Mouse (Mus musculus) intestine, postnatal 0 days (tissue): ENCODE measurements around the gene Naaladl1. TPM values are rescaled to one million over a fixed set of nuclear protein-coding genes. Genes with fewer than 3 reads are reported as not detected.

ENCODE experiments used
- ATAC-seq: fragments of 200-750 bp; cut with Nextera tagmentation; 2 replicates; pipeline ENCODE4 v1.8.0; 2017; ENCODE audit warnings: mild to moderate bottlenecking, moderate TSS enrichment, moderate library complexity
- H3K27ac ChIP-seq: fragments of 300-500 bp; sonication (generic); 2 replicates; pipeline ENCODE4 v1.5.1; 2014; ENCODE audit warnings: mild to moderate bottlenecking, low read depth, low read length, moderate library complexity
- H3K27me3 ChIP-seq: fragments of 300-500 bp; sonication (generic); replicated peaks from 2 replicates; pipeline ENCODE4 v1.6.1; 2014; ENCODE audit warnings: low read length, mixed read lengths; ENCODE audit not compliant: control insufficient read depth, insufficient read depth
- H3K36me3 ChIP-seq: fragments of 300-500 bp; sonication (generic); 2 replicates; pipeline ENCODE4 v1.6.1; 2014; ENCODE audit warnings: mild to moderate bottlenecking, moderate library complexity; ENCODE audit not compliant: control insufficient read depth, insufficient read depth
- H3K4me1 ChIP-seq: fragments of 300-500 bp; sonication (generic); replicated peaks from 2 replicates; pipeline ENCODE4 v1.6.1; 2014; ENCODE audit warnings: antibody characterized with exemption, low read length, mixed read lengths; ENCODE audit not compliant: control insufficient read depth, insufficient read depth
- H3K4me2 ChIP-seq: fragments of 300-500 bp; sonication (generic); replicated peaks from 2 replicates; pipeline ENCODE4 v1.6.1; 2014; ENCODE audit warnings: low read depth, mild to moderate bottlenecking, moderate library complexity
- H3K4me3 ChIP-seq: fragments of 300-500 bp; sonication (generic); 2 replicates; pipeline ENCODE4 v1.5.1; 2014; ENCODE audit warnings: low read depth, low read length
- H3K9ac ChIP-seq: fragments of 300-500 bp; sonication (generic); 2 replicates; pipeline ENCODE4 v1.6.1; 2014; ENCODE audit warnings: mild to moderate bottlenecking, low read depth, low read length
- H3K9me3 ChIP-seq: fragments of 300-500 bp; sonication (generic); 2 replicates; pipeline ENCODE4 v1.6.1; 2016; ENCODE audit warnings: mixed run types; ENCODE audit not compliant: control insufficient read depth
- CTCF ChIP-seq: sonication (generic); IDR thresholded peaks from 2 replicates; pipeline ENCODE4 v1.5.1; 2016; ENCODE audit warnings: low read depth, mild to moderate bottlenecking, control low read depth, antibody characterized with exemption, moderate library complexity
- WGBS: fragments of 180-500 bp; shearing (Covaris S2); extraction: QIAGEN DNeasy Blood & Tissue Kit; methylation state at CpG from one replicate; pipeline ENCODE4 v1.1.7; 2014; 5-methylcytosine and 5-hydroxymethylcytosine counted together
- polyA plus RNA-seq: library from polyadenylated mRNA; unstranded; fragments of >200 nt; fragmentation: Nextera tagmentation; extraction: Ambion mirVana; gene quantifications from 2 replicates; pipeline ENCODE4 v1.2.1, GENCODE M21; 2015

Gene Naaladl1
- polyA plus RNA-seq, 1 experiment from 2014 or later: 273 TPM

DNA sequence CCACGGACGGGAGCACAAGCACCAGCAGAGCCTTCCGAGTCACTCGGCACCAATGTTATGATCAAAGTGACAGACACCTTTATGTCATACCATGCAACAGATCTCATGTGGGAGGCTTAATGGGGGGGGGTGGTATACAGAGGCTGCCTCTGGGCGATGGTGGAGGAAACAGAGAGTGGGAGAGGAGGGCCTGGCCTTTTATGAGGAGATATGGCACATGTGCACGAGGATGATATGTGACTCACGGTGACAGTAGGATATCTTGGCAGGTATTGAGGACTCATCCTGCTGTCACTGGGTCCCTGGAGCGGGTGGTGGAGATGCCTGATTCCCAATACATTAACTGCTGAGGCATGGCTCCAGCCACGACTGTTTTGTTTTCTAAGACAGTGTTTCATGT is 49.6 kb downstream of the Naaladl1 start:
- Histone ChIP-seq H3K4me3 (no peak overlapping the region), H3K9me3 (no peaks in the 10 kb centered on the region), H3K27ac (no peak overlapping the region), H3K4me2 (no peak overlapping the region), H3K9ac (no peak overlapping the region), H3K27me3 (no peaks in the 10 kb centered on the region), H3K4me1 (no peaks in the 10 kb centered on the region), H3K36me3 (no peaks in the 10 kb centered on the region)
- no peak for TF ChIP-seq CTCF
- WGBS: 84% methylated on average over 9 of the region's 9 CpGs
- no peak for ATAC-seq

DNA sequence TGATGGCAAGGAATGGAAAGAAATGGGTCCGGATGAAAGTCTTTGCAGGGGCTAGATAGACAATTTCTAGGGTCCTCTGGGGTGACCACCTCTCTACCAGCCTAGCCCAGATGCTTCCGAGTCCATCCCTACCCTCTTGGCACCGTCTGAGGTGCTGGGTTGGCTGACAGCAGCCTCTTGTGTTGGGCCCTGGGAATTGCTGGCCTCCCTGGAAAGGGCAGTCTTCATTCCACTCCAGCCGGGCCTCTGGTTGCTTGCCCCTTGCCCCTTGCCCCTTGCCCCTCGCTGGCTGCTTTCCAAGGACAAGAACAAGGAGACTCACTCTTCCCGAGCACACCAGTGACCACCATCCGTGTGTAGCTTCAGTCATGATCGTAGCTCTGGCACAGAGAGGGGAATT is 50.8 kb downstream of the Naaladl1 start:
- WGBS: 65% methylated on average over 8 of the region's 8 CpGs
- Histone ChIP-seq H3K9me3 (no peaks in the 10 kb centered on the region), H3K4me1 (no peaks in the 10 kb centered on the region), H3K9ac (no peak overlapping the region), H3K4me2 (no peak overlapping the region), H3K27ac (no peak overlapping the region), H3K36me3 (no peaks in the 10 kb centered on the region), H3K4me3 (no peak overlapping the region), H3K27me3 (no peaks in the 10 kb centered on the region)
- no peak for ATAC-seq
- peak; percentile 54 for TF ChIP-seq CTCF

DNA sequence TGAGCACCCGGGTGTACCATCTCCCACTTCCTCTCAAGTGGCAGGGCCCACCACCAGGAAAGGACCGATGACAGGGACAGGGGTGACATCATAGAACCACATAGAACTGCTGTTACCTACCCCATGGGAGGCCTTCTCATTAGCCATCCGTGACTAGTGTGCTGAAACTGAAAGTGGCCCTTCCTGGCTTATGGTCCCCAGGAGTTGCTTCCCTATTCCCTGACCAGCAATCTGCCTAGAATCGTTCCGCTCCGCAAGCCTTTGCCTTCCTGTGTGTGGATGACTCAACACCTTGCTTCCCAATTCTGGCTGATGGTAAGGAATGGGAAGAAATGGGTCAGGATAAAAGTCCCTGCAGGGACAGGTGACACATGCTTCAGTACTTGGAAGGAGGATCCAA is 51.6 kb downstream of the Naaladl1 start:
- no peak overlapping the region for H3K27ac ChIP-seq
- 60% methylated on average over 6 of the region's 6 CpGs for WGBS
- H3K9ac ChIP-seq: no peak overlapping the region
- no peaks in the 10 kb centered on the region for H3K27me3 ChIP-seq
- H3K36me3 ChIP-seq: no peaks in the 10 kb centered on the region
- no peak for ATAC-seq
- no peak for TF ChIP-seq CTCF
- no peaks in the 10 kb centered on the region for H3K9me3 ChIP-seq
- no peak overlapping the region for H3K4me2 ChIP-seq
- no peaks in the 10 kb centered on the region for H3K4me1 ChIP-seq
- no peak overlapping the region for H3K4me3 ChIP-seq

DNA sequence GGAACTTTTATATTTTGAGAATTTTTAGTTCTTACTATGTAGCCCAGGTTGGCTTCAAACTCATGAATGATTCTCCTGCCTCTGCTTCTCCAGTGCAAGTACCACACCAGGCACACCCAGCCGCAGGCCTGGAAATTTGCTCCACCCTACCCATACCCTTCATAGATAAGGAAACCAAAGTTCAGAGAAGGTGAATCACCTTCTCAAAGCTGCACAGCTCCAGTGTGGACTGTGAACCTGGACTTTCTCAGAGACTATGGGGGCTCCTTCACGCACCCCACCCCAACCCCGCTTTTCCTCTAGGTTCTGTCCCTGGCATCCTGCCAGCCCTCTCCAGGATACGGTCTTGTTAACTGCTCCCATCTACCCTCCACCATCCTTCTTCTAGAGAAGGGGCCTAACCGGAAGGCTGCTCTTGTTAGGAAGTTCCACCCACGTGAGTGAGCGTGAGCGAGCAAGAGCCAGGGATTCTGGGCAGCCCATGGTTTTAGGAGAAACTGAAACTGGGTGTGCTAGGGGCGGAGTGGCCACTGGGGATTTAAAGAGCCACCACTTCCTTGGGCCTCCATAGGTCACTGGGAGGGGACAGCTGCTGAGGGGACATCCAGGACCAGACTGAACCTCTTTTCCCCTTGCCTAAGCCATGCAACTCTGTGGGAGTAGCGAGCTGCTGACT is 58.4 kb downstream of the Naaladl1 start:
- Histone ChIP-seq H3K4me1 (peaks cover 11% of the 10 kb centered on the region; the same call in 1 of the 2 replicates), H3K4me3 (no peak overlapping the region), H3K27me3 (no peaks in the 10 kb centered on the region), H3K9ac (no peak overlapping the region), H3K27ac (no peak overlapping the region), H3K9me3 (no peaks in the 10 kb centered on the region), H3K4me2 (peak overlapping the region; percentile 46), H3K36me3 (no peaks in the 10 kb centered on the region)
- WGBS: 17% methylated on average over 10 of the region's 10 CpGs
- no peak for TF ChIP-seq CTCF
- peak; percentile 55 for ATAC-seq

Other genes starting within 250 kb of the Naaladl1 start
- 21.7 and 24.0 TPM in 2 replicates for gene Frmd8, start 230.5 kb upstream of the Naaladl1 start, polyA plus RNA-seq
- gene Slc25a45, start 228.0 kb upstream of the Naaladl1 start, polyA plus RNA-seq: 3.8 and 4.0 TPM in 2 replicates
- 1.0 and 1.2 TPM in 2 replicates for gene Tigd3, start 211.6 kb upstream of the Naaladl1 start, polyA plus RNA-seq
- gene Dpf2, start 192.8 kb upstream of the Naaladl1 start, polyA plus RNA-seq: 49.9 and 51.9 TPM in 2 replicates
- gene Cdc42ep2, start 181.0 kb upstream of the Naaladl1 start, polyA plus RNA-seq: 6.5 and 6.6 TPM in 2 replicates
- gene Pola2, start 141.6 kb upstream of the Naaladl1 start, polyA plus RNA-seq: 23.5 and 23.9 TPM in 2 replicates
- gene Slc22a20, start 119.6 kb upstream of the Naaladl1 start, polyA plus RNA-seq: not detected in 2 replicates
- gene Capn1, start 89.9 kb upstream of the Naaladl1 start, polyA plus RNA-seq: 17.0 and 17.8 TPM in 2 replicates
- gene Syvn1, start 59.2 kb upstream of the Naaladl1 start, polyA plus RNA-seq: 17.7 and 21.3 TPM in 2 replicates
- 35.0 and 36.3 TPM in 2 replicates for gene Mrpl49, start 48.0 kb upstream of the Naaladl1 start, polyA plus RNA-seq
- gene Fau, start 47.9 kb upstream of the Naaladl1 start, polyA plus RNA-seq: 964 and 990 TPM in 2 replicates
- gene Znhit2, start 44.6 kb upstream of the Naaladl1 start, polyA plus RNA-seq: 30.8 and 33.3 TPM in 2 replicates
- 13.4 and 17.5 TPM in 2 replicates for gene Tm7sf2, start 37.4 kb upstream of the Naaladl1 start, polyA plus RNA-seq
- gene Vps51, start 28.6 kb upstream of the Naaladl1 start, polyA plus RNA-seq: 35.9 and 42.4 TPM in 2 replicates
- gene Tmem262, start 25.7 kb upstream of the Naaladl1 start, polyA plus RNA-seq: not detected in 2 replicates
- gene Gm28374, start 23.5 kb upstream of the Naaladl1 start, polyA plus RNA-seq: 0.43 and 0.47 TPM in 2 replicates
- gene Zfpl1, start 20.8 kb upstream of the Naaladl1 start, polyA plus RNA-seq: 54.9 and 56.2 TPM in 2 replicates
- gene Cdca5, start 20.8 kb upstream of the Naaladl1 start, polyA plus RNA-seq: 8.7 and 8.9 TPM in 2 replicates
- gene AC131692.1, start 11.4 kb upstream of the Naaladl1 start, polyA plus RNA-seq: not detected in 2 replicates
- gene Sac3d1, start 12.9 kb downstream of the Naaladl1 start, polyA plus RNA-seq: 17.0 and 19.1 TPM in 2 replicates
- 23.0 and 23.3 TPM in 2 replicates for gene Snx15, start 22.5 kb downstream of the Naaladl1 start, polyA plus RNA-seq
- gene Batf2, start 35.2 kb downstream of the Naaladl1 start, polyA plus RNA-seq: 0.61 and 1.3 TPM in 2 replicates
- 70.6 and 71.5 TPM in 2 replicates for gene Arl2, start 35.8 kb downstream of the Naaladl1 start, polyA plus RNA-seq
- 0.20 TPM in 1 of 2 replicates, not detected in the other for gene Majin, start 78.6 kb downstream of the Naaladl1 start, polyA plus RNA-seq
- 0.26 and 0.34 TPM in 2 replicates for gene Gpha2, start 120.6 kb downstream of the Naaladl1 start, polyA plus RNA-seq
- gene Ppp2r5b, start 130.1 kb downstream of the Naaladl1 start, polyA plus RNA-seq: 15.2 and 17.1 TPM in 2 replicates
- 3.6 and 4.0 TPM in 2 replicates for gene Atg2a, start 135.9 kb downstream of the Naaladl1 start, polyA plus RNA-seq
- gene Ehd1, start 170.9 kb downstream of the Naaladl1 start, polyA plus RNA-seq: 177 and 201 TPM in 2 replicates
- gene Cdc42bpg, start 200.7 kb downstream of the Naaladl1 start, polyA plus RNA-seq: 1.8 and 2.3 TPM in 2 replicates
- gene Men1, start 229.2 kb downstream of the Naaladl1 start, polyA plus RNA-seq: 17.1 and 19.6 TPM in 2 replicates
- 4.1 and 4.3 TPM in 2 replicates for gene Map4k2, start 235.4 kb downstream of the Naaladl1 start, polyA plus RNA-seq